Mouse (Mus musculus): Measurements from ENCODE around the gene Phf20.

DNA sequence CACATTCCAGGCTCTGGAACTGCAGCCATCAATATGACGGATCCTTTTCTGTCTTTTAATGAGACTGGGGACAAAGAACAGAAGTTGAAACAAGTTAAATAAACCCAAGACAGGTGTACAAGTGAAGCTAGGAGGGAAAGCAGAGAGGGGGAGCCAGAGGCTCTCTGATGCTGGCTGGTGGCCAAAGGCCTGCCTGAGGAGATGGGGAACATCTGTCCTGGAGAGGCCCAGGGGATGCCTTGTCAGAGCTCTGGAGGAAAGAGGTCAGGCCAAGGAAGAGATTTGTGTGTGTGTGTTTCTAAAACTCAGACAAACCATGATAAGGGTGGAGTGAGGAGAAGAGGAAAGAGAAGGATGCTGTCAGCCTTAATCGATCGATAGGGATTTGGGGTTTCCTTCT is 101.4 kb downstream of the Phf20 start:
- TF ChIP-seq MAX (IDR thresholded peaks at IDR 0.05; ENCODE audit: low read depth) (no peak), POLR2AphosphoS2 (IDR thresholded peaks at IDR 0.05; ENCODE audit: insufficient read length, low read depth) (no peak)
